Mouse (Mus musculus) heart, postnatal 0 days (tissue): ENCODE measurements at regions not wholly inside any gene's neighbourhood (a gene's known extent, or its start where the extent isn't known, plus 50 kb on each side); places are given as distances from the start of the nearest gene placed in this dataset.

ENCODE experiments used
- CTCF ChIP-seq: IDR thresholded peaks from 2 replicates; pipeline ENCODE4 v1.5.1; 2016; ENCODE audit warnings: antibody characterized with exemption, control low read depth, low read depth
- EP300 ChIP-seq: IDR thresholded peaks from 2 replicates; pipeline ENCODE4 v1.6.1; 2016; ENCODE audit warnings: antibody characterized with exemption, low read depth

DNA sequence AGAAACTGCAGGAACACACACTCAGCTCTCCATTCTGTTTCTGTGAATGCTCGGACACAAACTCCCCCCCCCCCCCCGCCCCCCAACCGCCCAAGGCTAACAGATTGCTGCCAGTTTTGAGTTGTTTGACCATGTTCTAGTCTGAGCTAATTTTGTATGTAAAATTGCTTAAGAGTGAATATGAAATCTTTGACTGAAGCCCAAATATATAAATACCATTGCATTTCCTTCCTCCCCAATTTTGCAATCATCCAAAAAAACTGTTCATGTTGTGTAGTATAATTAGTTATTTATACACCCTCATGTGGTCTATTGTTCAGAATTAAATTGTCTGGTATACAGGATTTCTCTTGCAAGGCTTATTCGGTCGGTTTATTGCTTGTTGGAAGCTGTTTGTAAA lies 234.2 kb upstream of the Tprg start:
- TF ChIP-seq CTCF (no peak), EP300 (no peak)
